ENCODE assay signal across 10 mouse cellular contexts in the genomic region with DNA sequence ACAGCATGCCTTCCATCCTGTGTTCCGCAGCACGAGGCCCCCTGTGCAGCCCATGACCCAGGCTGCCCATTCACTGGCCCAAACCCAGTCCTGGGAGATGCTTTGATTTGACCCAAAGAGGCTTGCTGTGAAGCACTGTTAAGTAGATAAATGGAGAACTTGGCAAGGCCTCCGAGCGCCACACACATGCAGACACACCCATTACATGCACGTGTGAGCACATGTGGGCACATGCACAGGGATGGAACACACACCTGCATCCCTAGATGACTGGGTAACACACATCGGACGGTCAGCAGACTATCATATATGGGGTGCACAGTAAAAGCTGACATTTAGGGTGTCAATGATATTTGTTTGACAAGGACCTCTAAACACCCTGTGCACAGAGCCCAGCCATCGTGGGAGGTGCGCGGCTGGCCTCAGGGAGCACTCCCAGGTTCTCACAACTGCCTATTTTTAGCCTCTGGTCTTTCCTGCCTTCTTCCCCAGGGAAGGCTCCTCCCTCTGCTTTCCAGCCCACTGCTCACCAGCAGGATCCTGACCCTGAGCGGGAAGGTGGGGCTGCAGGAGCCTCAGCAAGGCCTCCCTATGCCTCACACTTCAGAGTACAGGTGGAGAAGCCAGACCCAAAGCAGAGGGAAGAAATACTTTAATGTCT.
DNase-seq lines count a peak whose midpoint lies in the region; ATAC-seq and TF ChIP-seq lines count a peak whose summit lies in the region.
"Had no signal": no experiment of that assay in that cellular context is flagged by ENCODE, and none has a peak within 500 bp of the region (broad histone marks: within the 10 kb centered on the region; RNA-seq: fewer than 3 reads in every experiment).

No protein-coding gene starts in this region.

- TF ChIP-seq CTCF in lung, embryonic 14.5 days (IDR thresholded peaks at IDR 0.05; ENCODE audit: low read depth) = no peak
- no peak for TF ChIP-seq CTCF in kidney, adult 2 months (conservative IDR thresholded peaks at IDR 0.05; ENCODE audit: insufficient read depth, insufficient read length, low read depth, low read length)
- TF ChIP-seq CTCF in liver, postnatal 0 days (IDR thresholded peaks at IDR 0.05; ENCODE audit: low read depth) = no peak

- no peaks in the 10 kb centered on the region for H3K36me3 ChIP-seq in lung, embryonic 14.5 days (ENCODE audit: insufficient read depth)
- H3K36me3 ChIP-seq in kidney, adult 2 months (ENCODE audit: control insufficient read depth, insufficient read depth, low read length) = no peaks in the 10 kb centered on the region
- H3K36me3 ChIP-seq in stomach, embryonic 16.5 days (ENCODE audit: control insufficient read depth, insufficient read depth, low read length) = no peaks in the 10 kb centered on the region
- H3K36me3 ChIP-seq in liver, postnatal 0 days (replicated peaks; ENCODE audit: insufficient read depth, low read length) = no peaks in the 10 kb centered on the region
- H3K36me3 ChIP-seq: liver, embryonic 15.5 days; midbrain, embryonic 12.5 days had no signal

- no peak overlapping the region for H3K4me2 ChIP-seq in lung, embryonic 14.5 days
- no peak overlapping the region for H3K4me2 ChIP-seq in stomach, embryonic 16.5 days (ENCODE audit: low read depth, low read length)
- no peak overlapping the region for H3K4me2 ChIP-seq in liver, postnatal 0 days (ENCODE audit: low read depth, low read length)
- H3K4me2 ChIP-seq: liver, embryonic 15.5 days; midbrain, embryonic 12.5 days had no signal

- H3K27ac ChIP-seq in lung, embryonic 14.5 days (ENCODE audit: low read depth) = peak overlapping the region; percentile 36; the same call in 1 of the 2 replicates
- H3K27ac ChIP-seq in kidney, adult 2 months (ENCODE audit: insufficient read depth, low read depth, low read length) = peak overlapping the region; percentile 11
- peak overlapping the region; percentile 39 for H3K27ac ChIP-seq in stomach, embryonic 16.5 days (ENCODE audit: low read length)
- H3K27ac ChIP-seq in liver, postnatal 0 days (ENCODE audit: low read depth) = no peak overlapping the region
- H3K27ac ChIP-seq: liver, embryonic 15.5 days; midbrain, embryonic 12.5 days had no signal

- ATAC-seq in lung, embryonic 14.5 days (ENCODE audit: insufficient read depth) = peak; percentile 2; the same call in 1 of the 2 replicates
- no peak for ATAC-seq in stomach, embryonic 16.5 days (ENCODE audit: insufficient read depth, low FRiP score)
- ATAC-seq in megakaryocyte progenitor cell, adult 5-6 weeks (replicated peaks; ENCODE audit: poor library complexity) = no peak
- ATAC-seq in liver, postnatal 0 days = no peak

- H3K4me1 ChIP-seq in lung, embryonic 14.5 days (ENCODE audit: insufficient read depth) = peaks cover 37% of the 10 kb centered on the region
- peaks cover 43% of the 10 kb centered on the region for H3K4me1 ChIP-seq in kidney, adult 2 months (ENCODE audit: control insufficient read depth, insufficient read depth, low read length)
- peaks cover 37% of the 10 kb centered on the region for H3K4me1 ChIP-seq in stomach, embryonic 16.5 days (ENCODE audit: control insufficient read depth, insufficient read depth, low read length)
- H3K4me1 ChIP-seq in liver, postnatal 0 days (ENCODE audit: insufficient read depth) = peaks cover 53% of the 10 kb centered on the region

- no peaks in the 10 kb centered on the region for H3K27me3 ChIP-seq in lung, embryonic 14.5 days (ENCODE audit: insufficient read depth, low read length)
- no peaks in the 10 kb centered on the region for H3K27me3 ChIP-seq in kidney, adult 2 months (replicated peaks; ENCODE audit: control insufficient read depth, insufficient read depth, low read length)
- no peaks in the 10 kb centered on the region for H3K27me3 ChIP-seq in stomach, embryonic 16.5 days (ENCODE audit: control insufficient read depth, insufficient read depth, low read length)
- H3K27me3 ChIP-seq in liver, postnatal 0 days (ENCODE audit: insufficient read depth, low read length) = no peaks in the 10 kb centered on the region
- H3K27me3 ChIP-seq: liver, embryonic 15.5 days; midbrain, embryonic 12.5 days had no signal

- peak; percentile 47 for DNase-seq in lung, embryonic 14.5 days
- DNase-seq in lung, postnatal 10 days = no peak
- peak; percentile 51 for DNase-seq in heart, adult 8-10 months (ENCODE audit: low spot score)
- DNase-seq in kidney, adult 2 months = peak; percentile 88
- DNase-seq in liver, postnatal 0 days = no peak
- DNase-seq in thymus, postnatal 36 days = no peak

- no peak for TF ChIP-seq EP300 in liver, postnatal 0 days (IDR thresholded peaks at IDR 0.05; ENCODE audit: low read depth)

- 27% methylated on average over 11 of the region's 11 CpGs for WGBS in lung, embryonic 14.5 days
- WGBS in kidney, adult 2 months = 29% methylated on average over 11 of the region's 11 CpGs
- WGBS in stomach, embryonic 16.5 days = 58% methylated on average over 11 of the region's 11 CpGs
- WGBS in liver, postnatal 0 days (ENCODE audit: insufficient replicate concordance) = 65% methylated on average over 11 of the region's 11 CpGs

- TF ChIP-seq POLR2A in kidney, adult 2 months (IDR thresholded peaks at IDR 0.05; ENCODE audit: low read depth, low read length) = no peak

- H3K9me3 ChIP-seq in lung, embryonic 14.5 days (ENCODE audit: low read depth, low read length) = no peaks in the 10 kb centered on the region
- H3K9me3 ChIP-seq in stomach, embryonic 16.5 days (replicated peaks; ENCODE audit: control insufficient read depth, low read length) = no peaks in the 10 kb centered on the region
- no peaks in the 10 kb centered on the region for H3K9me3 ChIP-seq in liver, postnatal 0 days (ENCODE audit: low read length)
- H3K9me3 ChIP-seq: liver, embryonic 15.5 days; midbrain, embryonic 12.5 days had no signal

- H3K4me3 ChIP-seq in lung, embryonic 14.5 days (ENCODE audit: low read depth, low read length) = no peak overlapping the region
- no peak overlapping the region for H3K4me3 ChIP-seq in kidney, adult 2 months (ENCODE audit: insufficient read depth, low read depth, low read length)
- H3K4me3 ChIP-seq in stomach, embryonic 16.5 days (replicated peaks; ENCODE audit: low read length) = no peak overlapping the region
- no peak overlapping the region for H3K4me3 ChIP-seq in liver, postnatal 0 days (ENCODE audit: low read depth, low read length)
- H3K4me3 ChIP-seq: liver, embryonic 15.5 days; midbrain, embryonic 12.5 days had no signal

- no peak overlapping the region for H3K9ac ChIP-seq in lung, embryonic 14.5 days
- no peak overlapping the region for H3K9ac ChIP-seq in stomach, embryonic 16.5 days (ENCODE audit: low read length)
- no peak overlapping the region for H3K9ac ChIP-seq in liver, postnatal 0 days (replicated peaks)
- H3K9ac ChIP-seq: liver, embryonic 15.5 days; midbrain, embryonic 12.5 days had no signal

Comparison
In these comparisons a context has a peak if more than half of its experiments do, and no peak if none do; other contexts are left out.
1. DNase-seq: peak in lung, embryonic 14.5 days (single experiment), heart, adult 8-10 months (single experiment) and kidney, adult 2 months (single experiment); none in lung, postnatal 10 days (single experiment), liver, postnatal 0 days (single experiment) and thymus, postnatal 36 days (0 of 2).